Mouse (Mus musculus) frontal cortex, postnatal 14 days (tissue): Measurements from ENCODE around the gene Erp29.
A peak's percentile ranks its signal among the peaks of the same experiment; 100 is the strongest.
"Not testable (repeated sequence)": the region's sequence is repeated elsewhere in the genome, so short reads cannot be mapped to it uniquely, and the experiment has no call there.

Experiments
- DNase-seq, 2 experiments: peaks; one replicate each; pipeline ENCODE4 v3.0.0; 2022; ENCODE audit warnings: low spot score in 2 of 2

Erp29 gene

DNA sequence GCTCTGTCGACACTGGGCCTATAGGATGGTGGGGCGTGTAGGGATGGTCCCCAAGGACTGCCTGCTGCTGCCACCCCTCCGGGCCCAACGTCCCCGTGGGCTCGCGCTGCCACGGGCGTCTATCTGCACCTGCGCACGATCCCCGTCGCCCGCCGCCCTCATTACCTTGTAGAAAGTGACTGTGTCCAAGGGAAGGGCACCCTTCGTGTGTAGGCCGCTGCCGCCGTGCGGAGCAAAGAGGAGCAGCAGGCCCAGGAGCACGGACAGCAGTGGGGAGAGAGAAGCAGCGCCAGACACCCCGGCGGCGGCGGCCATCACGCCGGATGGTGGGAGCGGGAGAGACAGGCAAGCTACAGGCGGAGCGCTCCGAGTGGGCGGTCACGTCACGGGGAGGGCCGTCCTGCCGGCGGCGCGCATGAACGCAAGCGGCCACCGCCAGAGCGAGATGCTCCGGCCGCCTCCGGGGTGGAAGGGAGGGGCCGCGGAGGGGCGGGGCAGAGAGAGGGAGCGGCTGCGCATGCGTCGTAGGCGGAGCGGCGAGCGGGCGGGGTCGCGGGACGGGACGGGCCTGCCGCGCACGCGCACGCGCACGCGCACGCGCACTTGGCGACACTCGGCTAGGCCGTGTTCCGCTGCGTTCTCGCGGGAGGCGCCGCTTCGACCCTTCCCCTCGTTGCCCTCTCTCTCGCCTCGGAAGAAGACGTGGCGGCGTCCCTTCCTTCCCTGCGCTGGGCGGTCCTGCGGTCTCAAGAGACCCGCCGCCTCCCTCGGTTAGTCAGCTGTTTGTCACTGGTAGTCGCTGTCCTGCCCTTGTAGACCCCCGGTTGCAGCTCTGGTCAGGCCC, at the start of gene Erp29:
Gene Erp29, minus strand, starts transcription at position 481 of the 844 bp plus-strand sequence.
- DNase-seq = peak; percentile 96 to 97

DNA sequence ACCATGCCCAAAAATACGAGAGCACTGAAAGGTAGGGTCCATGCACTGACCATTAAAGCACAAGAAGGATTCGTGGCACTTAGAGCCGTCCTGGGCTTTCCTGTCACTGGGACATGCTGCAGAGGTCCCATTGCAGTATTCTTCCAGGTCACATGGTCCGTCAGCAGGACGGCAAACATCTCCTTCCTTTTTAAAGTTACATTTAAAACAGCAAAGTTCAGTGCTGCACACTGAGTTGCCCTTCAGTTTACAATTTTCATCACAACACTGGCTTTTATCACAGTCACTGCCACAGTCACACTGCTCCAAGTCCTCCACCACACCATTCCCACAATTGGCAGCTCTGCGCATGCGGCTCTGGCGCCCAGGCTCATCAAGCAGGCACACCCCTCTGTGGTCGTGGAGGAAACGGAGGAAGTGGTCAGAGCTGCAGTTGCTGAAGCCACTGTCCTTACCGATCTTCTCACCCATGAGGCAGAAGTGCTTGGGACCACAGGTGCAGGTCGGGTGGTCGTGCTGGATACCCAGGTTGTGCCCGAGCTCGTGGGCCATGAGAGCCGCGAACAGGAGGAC, 49.2 kb upstream of the Erp29 start:
- not testable (repeated sequence) for DNase-seq

DNA sequence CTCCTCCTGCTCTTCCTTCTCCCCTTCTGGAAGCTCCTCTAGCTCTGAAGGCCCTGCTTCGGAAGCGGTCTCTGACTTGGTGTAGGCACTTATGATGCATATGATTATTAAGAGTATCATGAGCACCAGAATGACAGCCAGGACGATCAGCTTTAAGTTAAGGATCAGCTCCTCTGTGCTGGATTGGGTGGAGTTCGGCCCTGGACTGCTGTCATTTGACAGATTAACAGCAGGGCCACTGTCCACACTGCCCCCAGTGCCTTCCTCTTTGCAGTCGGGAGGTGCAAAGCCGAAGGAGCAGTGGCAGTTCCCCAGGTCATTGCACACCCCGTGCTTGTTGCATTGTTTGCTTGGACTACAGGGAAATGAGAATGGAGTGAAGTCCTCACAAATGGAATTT, 48.4 kb upstream of the Erp29 start:
- DNase-seq = no peak

DNA sequence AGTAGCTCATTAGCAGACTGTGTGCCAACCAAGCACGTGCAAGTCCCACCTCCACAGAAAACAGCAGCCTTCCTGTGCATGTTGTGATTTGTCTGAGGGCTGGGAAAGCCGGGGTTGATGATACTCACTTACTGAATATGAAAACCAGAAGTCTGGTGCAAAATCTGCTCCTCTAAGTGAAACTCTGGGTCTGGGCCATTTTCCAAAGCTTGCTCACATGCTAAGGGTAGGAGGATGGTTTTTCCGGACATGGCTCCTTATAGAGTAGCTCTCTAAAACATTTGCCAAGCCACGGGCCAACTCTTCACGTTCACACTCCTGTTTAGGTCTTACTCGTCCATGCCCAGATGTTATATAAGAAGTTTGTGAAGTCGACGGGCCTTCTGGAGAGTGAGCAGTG, 41.0 kb upstream of the Erp29 start:
- peak; percentile 31 to 52 for DNase-seq

DNA sequence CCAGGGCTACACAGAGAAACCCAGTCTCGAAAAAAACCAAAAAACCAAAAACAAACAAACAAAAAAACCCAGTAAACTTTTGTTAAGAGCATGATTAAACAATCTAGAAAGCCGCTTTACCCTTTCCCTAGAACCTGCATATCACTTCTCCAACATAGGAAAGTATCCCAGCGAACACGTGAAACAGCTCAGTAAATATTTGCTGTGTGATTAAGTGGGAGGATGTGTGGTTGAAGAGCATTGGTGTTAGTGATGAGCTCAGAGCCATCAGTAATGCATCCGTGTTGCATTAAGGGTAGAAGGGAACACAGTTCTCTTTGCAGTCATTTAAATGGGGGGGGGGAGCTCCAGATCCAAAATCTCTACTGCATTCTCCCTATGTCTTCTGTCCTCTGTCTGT, 32.5 kb upstream of the Erp29 start:
- no peak for DNase-seq

DNA sequence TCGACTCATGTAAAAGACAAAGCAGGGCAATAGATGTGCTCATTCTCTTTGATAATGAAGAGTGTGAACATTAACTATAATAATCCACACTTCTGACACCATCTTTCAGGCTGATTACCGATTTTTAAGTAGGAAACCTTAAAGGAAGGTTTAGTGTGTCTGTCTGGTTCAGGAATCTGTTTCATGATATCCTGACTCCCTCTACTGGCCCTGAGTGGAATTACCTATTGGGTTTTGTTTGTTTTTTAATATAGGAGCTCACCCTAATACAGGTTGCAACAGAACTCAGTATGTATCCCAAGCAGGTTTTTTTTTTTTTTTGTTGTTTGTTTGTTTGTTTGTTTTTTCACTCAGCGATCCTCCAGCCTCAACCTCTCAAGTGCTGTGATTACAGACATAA, 25.4 kb upstream of the Erp29 start:
- DNase-seq = no peak

DNA sequence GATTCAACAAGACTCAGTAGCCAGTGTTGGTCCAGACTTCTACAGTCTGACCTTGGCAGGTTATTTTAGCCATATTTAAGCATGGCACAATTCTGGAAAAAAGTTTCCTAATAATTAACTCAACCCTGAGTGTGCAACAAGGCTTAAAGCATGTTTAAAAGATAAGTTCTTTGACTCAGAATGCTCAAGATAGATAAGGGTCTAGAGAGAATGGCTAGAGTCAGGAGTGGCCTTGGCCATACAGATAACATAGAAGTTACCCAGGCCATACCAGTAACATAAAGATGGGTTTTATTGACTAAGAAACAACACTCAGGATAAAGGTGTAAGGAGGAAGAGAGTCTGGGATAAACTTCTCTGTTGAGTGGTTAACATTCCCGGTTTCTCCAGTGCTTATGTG, 23.7 kb upstream of the Erp29 start:
- no peak for DNase-seq

DNA sequence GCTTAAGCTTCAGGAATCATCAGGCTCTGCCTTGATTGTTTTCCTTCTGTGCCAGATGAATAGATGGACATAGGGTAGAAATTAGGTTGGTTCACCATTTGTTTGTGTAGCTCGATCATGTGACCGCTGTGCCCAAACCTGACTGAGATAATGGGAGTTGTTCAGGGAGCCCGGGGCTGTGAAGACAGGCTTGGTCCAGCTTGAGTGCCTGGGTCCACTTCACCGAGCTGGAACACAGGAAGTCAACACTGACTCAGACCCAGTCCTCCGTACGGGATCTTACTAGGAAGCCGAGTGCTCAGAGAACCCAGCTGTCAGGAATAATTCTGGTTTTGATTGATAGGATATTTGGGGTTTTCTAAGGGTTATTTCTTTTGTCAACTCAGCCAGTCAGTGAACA, 22.3 kb upstream of the Erp29 start:
- DNase-seq = no peak

DNA sequence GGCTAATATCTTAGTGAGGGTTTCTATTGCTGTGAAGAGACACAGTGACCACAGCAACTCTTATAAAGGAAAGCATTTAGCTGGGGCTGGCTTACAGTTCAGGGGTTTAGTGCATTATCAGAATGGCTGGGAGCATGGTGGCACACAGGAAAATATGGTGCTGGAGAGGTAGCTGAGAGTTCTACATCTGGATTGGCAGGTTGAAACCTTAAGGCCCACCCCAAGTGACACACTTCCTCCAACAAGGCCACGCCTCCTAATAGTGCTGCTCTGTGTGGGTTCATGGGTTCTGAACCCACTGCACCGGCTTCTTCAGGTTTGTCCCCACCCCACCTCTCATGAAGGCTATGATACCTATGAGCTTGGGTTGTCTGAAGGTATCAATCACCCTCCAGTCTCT, 20.1 kb upstream of the Erp29 start:
- DNase-seq = no peak

DNA sequence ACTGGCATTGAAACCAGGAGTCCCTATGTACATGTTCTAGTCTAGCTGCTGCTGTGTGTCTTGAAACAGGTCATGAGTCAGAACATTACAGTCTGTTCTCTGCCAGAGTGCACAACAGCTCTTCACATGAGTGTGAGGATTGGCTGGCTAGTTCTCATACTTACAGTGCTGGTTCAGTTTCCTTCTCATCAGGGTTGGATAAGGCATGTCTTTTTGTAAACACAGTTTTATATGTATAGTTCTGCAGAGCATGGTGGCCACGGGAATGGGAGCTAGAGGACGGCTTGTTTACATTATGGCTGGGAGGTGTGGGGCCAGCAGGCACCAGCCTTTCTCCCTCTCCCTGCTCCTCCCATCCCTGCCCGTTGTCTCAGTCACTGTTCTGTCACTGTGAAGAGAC, 17.3 kb upstream of the Erp29 start:
- DNase-seq = no peak

DNA sequence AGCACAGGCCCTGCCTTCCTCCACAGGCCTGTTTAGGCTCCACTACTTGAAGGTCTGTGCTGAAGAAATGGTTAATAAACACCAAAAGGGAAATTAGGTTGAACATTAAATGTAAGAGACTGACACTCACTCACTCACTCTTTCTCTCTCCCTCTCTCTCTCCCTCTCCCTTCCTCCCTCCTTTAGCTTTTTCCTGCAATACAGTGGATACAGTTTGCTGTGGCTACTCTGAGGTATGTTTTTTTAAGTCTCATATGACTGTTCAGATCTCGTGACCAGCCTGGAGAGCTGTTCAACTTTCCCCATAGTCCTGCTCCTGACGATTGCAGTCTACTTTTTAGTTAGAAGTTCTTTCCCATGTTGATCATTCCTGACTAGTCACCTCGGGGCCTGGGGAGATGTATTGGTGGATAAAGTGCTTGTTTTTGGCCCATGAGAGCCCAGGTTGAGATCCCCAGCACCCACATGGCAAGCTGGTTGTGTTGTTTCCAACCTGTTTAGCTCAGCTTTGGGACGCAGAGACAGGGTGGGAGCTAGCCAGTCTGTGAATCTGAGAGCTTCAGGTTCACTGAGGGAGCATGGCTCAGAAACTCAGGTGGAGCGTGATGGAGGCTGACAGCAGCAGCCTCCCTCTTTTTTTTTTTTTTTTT, 11.4 kb upstream of the Erp29 start:
- DNase-seq = no peak

DNA sequence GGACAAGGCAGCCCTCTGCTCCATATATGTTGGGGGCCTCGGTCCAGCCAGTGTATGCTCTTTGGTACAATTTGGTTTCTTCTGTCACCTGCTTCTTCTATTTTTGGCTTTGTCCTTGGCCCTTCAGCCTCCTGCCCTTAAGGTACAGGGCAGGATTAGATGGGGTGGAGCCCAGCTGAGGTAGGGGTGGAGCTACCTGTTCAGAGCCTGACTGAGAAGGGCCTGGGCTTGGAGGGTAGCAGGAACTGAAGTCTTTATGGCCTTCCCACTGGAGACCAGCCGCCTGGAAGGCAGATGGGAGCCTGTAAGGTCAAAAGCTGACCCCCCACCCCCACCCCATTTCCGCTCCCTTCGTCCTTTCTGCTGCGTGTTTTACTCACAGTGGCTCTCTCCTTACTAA, 10.7 kb upstream of the Erp29 start:
- DNase-seq = no peak

DNA sequence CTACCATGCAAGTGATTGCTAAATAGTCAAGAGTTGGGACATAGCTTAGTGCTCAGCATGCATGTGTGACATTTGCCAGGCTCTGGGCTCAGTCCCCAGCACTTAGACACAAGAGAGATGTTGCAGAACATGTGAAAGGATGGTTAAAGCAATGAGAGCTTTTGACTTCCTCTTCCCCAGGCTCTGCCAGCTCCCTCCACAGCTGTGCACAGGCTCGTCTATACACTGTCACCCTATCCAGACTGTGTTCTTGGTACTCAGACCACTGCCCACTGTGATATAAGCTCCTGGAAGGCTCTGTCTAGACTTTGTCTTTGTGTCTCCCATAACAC, 9.8 kb upstream of the Erp29 start:
- DNase-seq = no peak

DNA sequence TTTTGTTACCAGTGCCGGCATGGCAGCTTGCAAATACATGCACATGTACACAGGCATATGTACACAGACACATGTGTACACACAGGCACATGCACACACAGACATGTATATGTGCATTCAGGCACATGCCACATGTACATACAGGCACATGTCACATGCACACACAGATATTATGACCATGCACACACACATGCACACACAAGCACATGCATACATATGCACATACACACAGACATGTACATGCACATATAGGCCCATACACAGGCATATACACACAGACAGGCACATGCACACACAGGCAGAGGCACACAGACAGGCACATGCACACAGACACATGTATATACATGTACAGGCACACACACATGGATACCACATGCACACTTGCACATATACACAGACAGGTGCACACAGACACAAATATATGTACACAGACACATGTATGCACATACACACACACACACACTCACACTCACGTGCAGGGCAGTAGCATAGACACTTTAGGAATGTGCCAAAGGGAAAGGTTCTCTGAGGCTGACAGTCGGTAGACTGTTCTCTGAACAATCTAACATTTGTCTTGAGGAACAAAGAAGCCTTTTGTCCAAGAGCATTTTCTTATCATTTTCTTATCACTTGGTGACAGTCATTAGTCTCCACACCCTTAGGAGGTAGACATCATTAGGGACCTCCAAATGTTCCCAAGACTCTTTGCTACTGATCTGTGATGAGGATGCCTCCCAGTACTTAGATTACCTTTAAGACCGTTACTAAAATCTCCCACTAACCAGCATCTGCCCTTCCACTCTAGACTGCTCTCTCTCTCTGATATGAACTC, 9.2 kb upstream of the Erp29 start:
- no peak for DNase-seq

DNA sequence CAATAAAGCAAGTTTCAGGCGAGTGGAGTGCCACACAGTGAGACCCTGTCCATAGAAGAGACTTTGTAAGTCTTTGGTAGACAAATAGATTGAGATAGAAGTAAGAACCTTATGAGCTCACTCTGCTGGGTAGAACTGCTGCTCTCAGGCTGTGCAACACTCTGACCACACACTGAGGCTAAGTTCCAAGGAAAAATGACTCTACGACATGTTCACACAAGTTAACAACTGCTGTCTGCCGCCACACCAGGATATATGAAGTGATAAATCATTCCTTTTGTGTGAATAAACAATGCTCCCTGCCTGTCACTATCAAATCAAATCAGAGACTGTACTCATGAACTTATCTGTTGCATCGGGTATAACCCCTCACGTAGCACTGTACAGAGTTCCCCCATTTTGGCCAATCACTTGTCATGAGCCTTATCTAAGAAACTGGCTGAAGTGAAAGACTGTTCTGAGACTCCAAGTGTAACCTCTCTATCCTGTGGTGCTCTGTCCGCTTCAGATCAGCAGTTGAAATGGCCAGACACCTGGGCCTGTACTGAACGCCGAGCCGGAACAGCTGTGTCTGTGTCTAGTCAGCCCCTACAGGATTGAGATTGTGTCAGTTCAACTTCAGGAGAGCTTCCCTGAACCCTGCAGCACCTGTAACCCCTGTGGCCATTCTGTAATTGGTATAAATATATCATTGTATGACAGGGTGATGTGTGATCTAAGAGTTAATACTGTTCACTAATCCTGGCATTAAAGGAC, 3.4 kb upstream of the Erp29 start:
- no peak for DNase-seq

DNA sequence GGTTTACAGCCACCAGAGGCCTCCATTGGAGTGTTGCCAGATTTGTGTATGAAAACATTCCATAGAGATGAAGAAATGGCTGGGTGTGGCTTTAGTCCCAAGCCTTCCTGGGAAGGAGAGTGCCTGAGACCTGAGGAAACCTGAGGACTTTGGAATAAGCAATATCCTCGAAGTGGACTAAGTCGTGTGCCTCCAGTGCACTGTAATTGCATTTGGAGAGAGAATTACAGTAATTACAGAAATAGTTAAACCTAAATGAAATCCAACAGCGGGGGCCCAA, 2.1 kb upstream of the Erp29 start:
- no peak for DNase-seq

DNA sequence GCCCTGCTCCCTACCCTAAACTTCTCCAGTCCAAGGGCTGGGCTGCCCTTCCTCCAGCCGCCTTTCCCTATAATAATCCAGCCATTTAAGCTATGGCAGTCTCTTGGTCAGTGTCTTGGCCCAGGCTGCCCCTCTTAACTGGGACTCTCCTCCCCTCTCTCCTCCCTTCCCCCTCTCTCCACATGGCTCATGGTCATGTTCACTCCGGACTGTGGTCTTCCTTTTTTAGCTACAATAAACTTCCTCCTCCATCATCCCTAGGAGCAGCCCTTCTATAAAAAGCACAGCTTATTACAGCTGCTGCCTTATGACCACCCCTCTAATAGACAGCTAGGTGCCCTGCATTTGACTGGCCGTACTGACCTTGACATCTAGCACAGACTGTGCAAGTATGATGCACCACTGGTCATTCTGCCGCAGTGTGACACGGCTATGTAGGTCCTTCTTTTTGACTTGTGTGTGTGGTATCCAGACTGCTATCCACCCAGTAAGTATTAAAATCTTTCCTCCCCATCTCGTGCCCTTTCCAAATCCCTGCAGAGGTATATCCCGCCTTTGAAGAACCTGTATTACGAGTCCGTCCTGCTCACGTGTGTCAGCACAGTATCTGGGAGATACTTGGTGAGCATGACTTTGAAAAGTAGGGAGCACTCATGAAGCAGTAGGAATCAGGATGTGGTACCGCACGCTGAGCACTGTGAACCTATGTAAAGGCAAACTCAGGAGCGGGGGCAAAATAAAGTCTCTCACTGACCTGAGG, 1.6 kb upstream of the Erp29 start:
- DNase-seq = no peak

DNA sequence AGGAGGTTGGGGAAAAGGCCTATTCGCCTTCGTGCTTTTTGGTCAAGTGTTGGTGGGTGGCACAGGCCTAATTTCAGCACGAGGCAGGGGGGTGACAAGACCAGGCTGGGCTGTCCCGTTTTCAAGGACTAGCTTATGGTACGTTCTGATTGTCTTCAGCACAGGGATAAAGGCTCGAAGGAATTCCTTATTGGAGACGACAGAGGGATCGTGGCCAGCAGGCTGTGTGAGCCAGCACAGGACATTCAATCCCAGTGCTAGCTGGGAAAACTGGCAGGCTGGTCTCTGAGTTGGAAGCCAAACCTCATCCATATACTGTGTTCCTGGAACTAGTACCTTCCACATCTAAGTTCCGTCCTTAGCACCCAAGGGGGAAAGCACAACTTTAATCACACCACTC, 600 bp upstream of the Erp29 start:
- DNase-seq = no peak

DNA sequence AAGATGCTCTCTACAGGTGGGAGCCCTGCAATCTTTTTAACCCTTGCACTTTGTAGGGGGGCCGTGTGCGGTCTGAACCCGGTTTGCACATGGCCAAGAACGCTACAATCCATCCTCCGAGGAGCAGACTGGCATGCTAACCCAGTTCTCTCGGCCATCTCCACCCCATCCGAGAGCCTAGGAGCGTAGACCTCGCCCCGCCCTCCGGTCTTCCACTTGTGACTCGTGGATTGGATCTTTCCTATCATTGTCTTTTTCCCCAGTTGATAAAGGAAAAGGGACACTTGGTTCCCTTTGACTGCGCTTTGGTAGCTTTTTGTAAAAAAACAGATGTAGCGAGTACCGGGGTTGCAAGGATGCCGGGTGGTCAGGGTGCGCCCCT, 671 bp downstream of the Erp29 start, which contains the start of gene Tmem116:
Gene Tmem116, plus strand, starts transcription at position 250 of the 382 bp plus-strand sequence.
- DNase-seq = no peak

DNA sequence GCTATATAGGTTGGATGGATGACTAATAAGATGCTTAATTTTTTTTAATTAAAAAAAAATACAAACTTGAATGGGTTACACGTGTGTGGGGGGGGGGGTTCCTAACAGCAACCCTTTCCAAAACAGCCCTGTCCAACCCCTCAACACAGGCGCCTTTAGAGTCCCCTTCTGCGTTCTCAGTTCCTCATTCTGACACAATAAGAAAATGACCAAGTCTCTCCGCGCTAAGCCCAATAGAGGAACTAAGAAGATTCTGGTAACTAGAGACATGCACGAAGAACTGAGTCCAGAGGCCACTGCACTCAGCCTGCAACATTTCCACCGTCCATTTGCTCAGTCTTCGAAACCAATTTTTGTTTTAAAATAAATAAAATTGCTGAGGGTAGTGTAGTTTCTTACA, 1.1 kb downstream of the Erp29 start:
- DNase-seq = no peak

DNA sequence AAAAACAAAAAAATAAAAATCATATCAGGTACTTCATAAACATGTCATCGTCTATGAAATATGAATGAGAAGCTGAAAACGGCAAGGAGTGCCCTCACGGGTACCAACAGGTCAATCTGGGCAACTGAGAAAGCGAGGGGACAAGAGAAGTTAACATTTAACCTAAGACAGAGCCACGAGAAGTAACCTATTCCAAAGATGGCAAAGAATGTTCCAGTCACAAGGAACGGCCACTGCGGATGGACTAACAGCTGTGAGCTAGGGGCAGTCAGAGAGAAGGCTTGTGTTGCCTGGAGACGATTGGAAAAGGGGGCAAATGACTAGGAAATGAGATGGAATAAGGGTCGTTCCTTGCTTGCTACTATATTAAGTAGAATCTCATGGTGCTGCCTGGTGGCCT, 1.8 kb downstream of the Erp29 start:
- DNase-seq = no peak
